Mouse (Mus musculus): ENCODE measurements around the gene Krtap27-1.

Krtap27-1 gene

GRCm38 (mm10) chr16:88671571-88671970, at the start of gene Krtap27-1:
TSS of gene Krtap27-1 (minus strand) at chr16:88671671.
- no peak for DNase-seq (ENCODE audit: low read depth, low spot score)

GRCm38 (mm10) chr16:88720031-88720430, 48.6 kb upstream of the Krtap27-1 start:
- peak; percentile 85 for DNase-seq (ENCODE audit: low read depth, low spot score)

GRCm38 (mm10) chr16:88716549-88716948, 45.1 kb upstream of the Krtap27-1 start:
- DNase-seq (ENCODE audit: low read depth, low spot score), result no peak

- peak; percentile 14 for DNase-seq (ENCODE audit: low read depth, low spot score)
Observed at GRCm38 (mm10) chr16:88711245-88711644, 39.8 kb upstream of the Krtap27-1 start.

GRCm38 (mm10) chr16:88710757-88711156, 39.3 kb upstream of the Krtap27-1 start:
- DNase-seq (ENCODE audit: low read depth, low spot score), result no peak

GRCm38 (mm10) chr16:88707496-88708012, 36.1 kb upstream of the Krtap27-1 start, which contains the start of gene 2310061N02Rik:
TSS of gene 2310061N02Rik (minus strand) at chr16:88707962.
- no peak for DNase-seq (ENCODE audit: low read depth, low spot score)

- DNase-seq (ENCODE audit: low read depth, low spot score), result no peak
Observed at GRCm38 (mm10) chr16:88701072-88701864, 29.8 kb upstream of the Krtap27-1 start.

- DNase-seq (ENCODE audit: low read depth, low spot score), result no peak
Observed at GRCm38 (mm10) chr16:88696256-88696655, 24.8 kb upstream of the Krtap27-1 start.

DNA sequence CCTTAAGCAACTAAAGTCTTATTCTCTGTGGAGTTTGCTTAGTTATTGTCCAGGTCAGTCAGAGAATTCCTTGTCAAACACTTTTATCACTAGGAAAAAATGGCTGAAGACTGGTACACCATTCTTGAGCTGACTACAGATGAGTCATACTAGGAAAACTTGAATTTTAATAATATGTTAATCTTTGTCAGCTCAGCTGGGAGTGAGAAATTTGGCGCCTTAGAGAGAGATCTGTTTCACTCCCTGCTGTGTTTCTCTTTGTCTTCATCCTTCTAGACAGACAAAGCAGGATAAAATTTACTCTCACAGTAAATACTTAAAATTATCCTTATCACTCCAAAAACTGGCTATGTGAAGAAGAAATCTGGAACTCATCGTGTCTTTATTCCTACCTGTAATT, 9.8 kb upstream of the Krtap27-1 start:
- no peak for DNase-seq (ENCODE audit: low read depth, low spot score)

DNA sequence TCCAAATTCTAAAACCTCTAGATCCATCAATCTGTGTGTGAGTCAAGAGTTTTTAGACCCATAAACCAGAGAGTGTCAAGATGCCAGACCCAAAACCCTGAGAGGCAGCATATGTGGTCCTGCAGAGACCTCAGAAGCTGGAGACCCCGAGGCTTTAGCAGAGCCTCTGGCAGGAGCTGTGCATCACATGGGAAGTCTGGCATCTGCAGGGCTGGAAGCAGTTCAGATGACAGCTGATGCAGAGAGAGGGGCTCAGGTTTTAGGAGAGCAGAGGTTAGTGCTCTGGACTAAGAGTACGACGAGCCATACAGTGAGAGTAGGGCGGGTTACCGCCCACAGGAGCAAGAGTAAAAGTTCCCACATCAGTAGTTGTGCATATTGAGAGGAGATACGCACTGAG, 7.6 kb upstream of the Krtap27-1 start:
- DNase-seq (ENCODE audit: low read depth, low spot score), result no peak

DNA sequence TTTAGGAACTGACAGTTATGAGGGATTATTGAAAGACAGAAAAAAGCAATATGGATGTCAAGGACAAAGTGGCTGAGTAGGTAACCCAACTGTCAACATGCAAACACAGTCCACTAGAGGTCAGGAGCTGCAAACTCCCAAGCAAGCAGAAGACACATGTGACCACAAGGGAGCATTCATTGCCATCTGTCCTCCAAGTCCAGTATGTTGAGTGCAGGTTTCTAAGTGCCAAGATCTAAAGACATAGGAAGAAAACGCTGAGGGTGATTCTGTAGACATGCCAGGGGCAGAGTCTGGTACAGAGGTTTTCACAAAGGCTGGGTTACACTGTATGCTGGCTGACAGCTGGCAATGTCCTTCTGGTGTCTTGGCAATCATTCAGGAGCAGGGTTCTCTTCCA, 14.0 kb downstream of the Krtap27-1 start:
- no peak for DNase-seq (ENCODE audit: low read depth, low spot score)

DNA sequence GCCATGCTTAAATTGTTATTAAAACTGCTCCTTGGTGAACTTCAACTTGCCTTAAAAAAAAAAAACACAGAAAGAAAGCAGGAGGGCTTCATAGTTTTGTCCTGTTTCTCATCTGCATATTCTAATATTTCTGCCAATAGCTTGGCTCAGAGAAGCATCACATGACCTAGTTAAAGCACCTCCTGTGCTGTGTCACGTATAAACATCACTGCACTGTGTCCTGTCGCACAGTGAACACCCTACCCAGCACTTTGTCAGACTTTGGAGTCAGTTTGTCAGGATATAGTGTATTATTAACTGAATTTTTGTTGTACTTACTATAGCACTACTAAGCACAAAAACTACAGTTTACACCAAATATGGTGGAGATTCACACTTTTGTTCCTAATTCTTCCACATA, 19.5 kb downstream of the Krtap27-1 start:
- no peak for DNase-seq (ENCODE audit: low read depth, low spot score)

GRCm38 (mm10) chr16:88651082-88651481, 20.4 kb downstream of the Krtap27-1 start:
- no peak for DNase-seq (ENCODE audit: low read depth, low spot score)

GRCm38 (mm10) chr16:88647358-88647846, 24.1 kb downstream of the Krtap27-1 start, which contains the start of gene Krtap26-1:
TSS of gene Krtap26-1 (minus strand) at chr16:88647796.
- DNase-seq (ENCODE audit: low read depth, low spot score), result no peak

DNA sequence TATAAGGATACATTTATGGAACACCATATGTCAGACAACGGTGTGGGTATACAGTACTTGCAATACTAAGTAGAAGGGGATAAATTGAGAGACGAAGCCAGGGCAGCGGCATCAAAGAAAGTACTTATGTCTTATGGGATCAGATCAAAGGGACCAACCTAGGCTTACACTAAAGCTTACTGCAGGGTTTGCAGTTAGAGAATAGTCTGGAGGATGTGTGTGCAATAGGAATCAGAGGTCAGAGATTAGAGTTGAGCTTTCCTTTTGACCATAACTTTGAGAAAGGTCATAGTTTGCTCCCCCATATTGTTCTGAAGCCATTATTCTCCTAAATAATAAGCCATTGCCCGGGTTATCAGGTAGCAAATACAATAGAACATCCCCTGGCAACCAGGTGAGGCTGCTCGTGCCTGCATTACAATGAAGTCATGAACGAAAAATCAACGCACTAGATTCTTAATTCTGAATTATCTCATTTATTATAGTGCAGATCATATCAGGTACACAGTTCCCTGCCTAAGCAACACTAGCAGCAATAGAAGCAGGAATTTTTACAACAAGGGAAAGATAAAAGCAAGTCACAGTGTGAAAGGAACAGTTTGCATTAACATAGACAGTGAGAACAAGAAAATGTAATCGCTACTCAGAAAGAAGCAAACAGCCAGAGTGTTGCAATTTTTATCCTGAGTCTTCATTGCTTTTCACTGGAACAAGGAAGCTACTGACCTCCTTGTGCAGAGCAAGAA, 24.9 kb downstream of the Krtap27-1 start:
- no peak for DNase-seq (ENCODE audit: low read depth, low spot score)

DNA sequence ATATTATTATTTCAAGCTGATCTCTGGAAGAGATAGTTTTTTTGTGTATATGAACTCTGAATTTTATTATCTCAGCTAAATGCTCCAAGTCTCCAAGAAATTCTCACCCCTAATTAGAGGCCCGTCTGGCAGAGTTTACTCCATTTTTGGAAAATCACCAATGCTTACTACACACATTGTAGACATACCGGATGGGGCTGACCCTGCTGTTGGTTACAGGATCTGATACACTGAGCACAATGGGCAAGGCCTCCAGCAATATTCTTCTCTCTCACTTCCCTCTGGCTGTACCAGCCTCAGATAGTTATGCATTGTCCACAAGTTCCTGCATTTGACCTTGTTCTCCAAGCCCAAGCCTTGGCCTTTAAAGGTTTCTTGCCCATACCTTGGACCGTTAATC, 31.4 kb downstream of the Krtap27-1 start:
- DNase-seq (ENCODE audit: low read depth, low spot score), result no peak

- no peak for DNase-seq (ENCODE audit: low read depth, low spot score)
Observed at GRCm38 (mm10) chr16:88635142-88635541, 36.3 kb downstream of the Krtap27-1 start.

- peak; percentile 13 for DNase-seq (ENCODE audit: low read depth, low spot score)
Observed at GRCm38 (mm10) chr16:88631474-88631873, 40.0 kb downstream of the Krtap27-1 start.

DNA sequence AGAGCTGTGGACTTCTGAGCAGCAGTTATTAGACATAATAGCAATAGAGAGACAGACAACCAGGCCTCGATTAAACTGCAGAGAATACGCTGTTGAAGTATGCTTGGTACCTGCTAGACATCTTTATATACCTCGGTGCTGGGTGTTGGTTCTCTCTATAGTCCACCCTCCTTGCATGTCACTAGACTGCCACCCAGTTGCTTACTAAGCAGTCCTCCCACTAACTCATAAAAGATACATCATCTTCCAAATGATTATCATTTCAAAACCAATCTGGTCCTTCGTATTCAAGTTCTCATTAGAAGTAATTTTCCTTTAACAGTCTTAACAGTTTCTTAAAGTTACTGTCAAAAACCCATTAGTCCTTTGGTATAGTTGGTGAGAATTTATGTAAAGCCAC, 43.9 kb downstream of the Krtap27-1 start, which contains the start of gene 2310079G19Rik:
2310079G19Rik (minus strand) TSS at position 101 of the 400 bp plus-strand sequence.
- DNase-seq (ENCODE audit: low read depth, low spot score), result no peak
